Comparison of ENCODE assay signal across 9 mouse cellular contexts in the genomic region with DNA sequence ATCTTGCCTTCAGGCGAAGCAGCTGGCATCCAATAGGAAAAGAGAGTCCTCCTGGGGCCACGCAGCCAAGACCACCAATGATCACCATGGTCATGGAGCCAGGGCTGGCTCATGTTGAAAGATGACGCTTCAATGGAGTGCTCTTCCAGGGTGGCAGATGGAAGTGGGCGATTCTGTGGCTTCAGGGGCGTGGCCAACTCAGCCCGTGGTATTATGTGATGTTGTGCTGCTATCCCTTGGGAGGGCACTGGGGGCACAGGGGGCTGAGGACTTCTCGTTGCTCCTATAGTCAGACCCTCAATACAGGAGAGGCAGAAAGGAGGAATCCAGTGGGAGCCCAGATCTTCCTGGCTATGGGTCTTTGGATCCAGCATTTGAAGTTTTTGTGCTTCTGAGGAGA. TPM values are rescaled to one million over a fixed set of nuclear protein-coding genes. Genes with fewer than 3 reads are reported as not detected.
DNase-seq lines count a peak whose midpoint lies in the region; ATAC-seq and TF ChIP-seq lines count a peak whose summit lies in the region.
"Had no signal": no experiment of that assay in that cellular context is flagged by ENCODE, and none has a peak within 500 bp of the region (broad histone marks: within the 10 kb centered on the region; RNA-seq: fewer than 3 reads in every experiment).

No protein-coding gene starts in this region.

- TF ChIP-seq CTCF in intestine, postnatal 0 days (IDR thresholded peaks at IDR 0.05; ENCODE audit: low read depth) = 0 out of 2 replicates have a peak, but pooled peaks have one; percentile 8

- H3K4me1 ChIP-seq in intestine, postnatal 0 days (replicated peaks; ENCODE audit: control insufficient read depth, insufficient read depth, low read length) = peaks cover 7% of the 10 kb centered on the region
- 0 out of 2 replicates have a peak, but pooled peaks cover 6% of the 10 kb centered on the region for H3K4me1 ChIP-seq in stomach, embryonic 14.5 days (ENCODE audit: control insufficient read depth, insufficient read depth, low read length)
- H3K4me1 ChIP-seq in forebrain, embryonic 13.5 days = peaks cover 11% of the 10 kb centered on the region

- WGBS in intestine, postnatal 0 days = 81% methylated on average over 7 of the region's 7 CpGs
- WGBS in stomach, embryonic 14.5 days = 81% methylated on average over 7 of the region's 7 CpGs
- WGBS in forebrain, embryonic 13.5 days = 67% methylated on average over 7 of the region's 7 CpGs

- H3K4me3 ChIP-seq in intestine, postnatal 0 days (ENCODE audit: low read depth, low read length) = no peak overlapping the region
- no peak overlapping the region for H3K4me3 ChIP-seq in stomach, embryonic 14.5 days (ENCODE audit: low read depth, low read length)
- no peak overlapping the region for H3K4me3 ChIP-seq in forebrain, embryonic 13.5 days

- H3K4me2 ChIP-seq in intestine, postnatal 0 days (replicated peaks; ENCODE audit: low read depth) = 0 out of 2 replicates have a peak overlapping the region, but pooled peaks have one; percentile 87
- no peak overlapping the region for H3K4me2 ChIP-seq in stomach, embryonic 14.5 days (replicated peaks; ENCODE audit: low read depth, low read length)
- no peak overlapping the region for H3K4me2 ChIP-seq in forebrain, embryonic 13.5 days

- H3K27ac ChIP-seq in intestine, postnatal 0 days (ENCODE audit: low read depth, low read length) = peak overlapping the region; percentile 88
- H3K27ac ChIP-seq in stomach, embryonic 14.5 days (ENCODE audit: low read length) = peak overlapping the region; percentile 73
- no peak overlapping the region for H3K27ac ChIP-seq in forebrain, embryonic 13.5 days

- H3K9me3 ChIP-seq in intestine, postnatal 0 days (ENCODE audit: control insufficient read depth) = no peaks in the 10 kb centered on the region
- H3K9me3 ChIP-seq in stomach, embryonic 14.5 days (ENCODE audit: control insufficient read depth, low read depth, low read length) = no peaks in the 10 kb centered on the region
- no peaks in the 10 kb centered on the region for H3K9me3 ChIP-seq in forebrain, embryonic 13.5 days (replicated peaks)

- H3K36me3 ChIP-seq in intestine, postnatal 0 days (ENCODE audit: control insufficient read depth, insufficient read depth) = no peaks in the 10 kb centered on the region
- H3K36me3 ChIP-seq in stomach, embryonic 14.5 days (ENCODE audit: control insufficient read depth, insufficient read depth, low read length) = no peaks in the 10 kb centered on the region
- no peaks in the 10 kb centered on the region for H3K36me3 ChIP-seq in forebrain, embryonic 13.5 days (ENCODE audit: poor library complexity, severe bottlenecking)

- peak; percentile 30 for ATAC-seq in activated CD4-positive, CD25-positive, alpha-beta regulatory T cell, adult 4 months
- ATAC-seq in intestine, postnatal 0 days = no peak
- ATAC-seq in stomach, embryonic 14.5 days (ENCODE audit: insufficient number of reproducible peaks, insufficient read depth, low FRiP score, low read depth) = no peak
- no peak for ATAC-seq in forebrain, embryonic 13.5 days

- H3K27me3 ChIP-seq in intestine, postnatal 0 days (replicated peaks; ENCODE audit: control insufficient read depth, insufficient read depth, low read length) = no peaks in the 10 kb centered on the region
- H3K27me3 ChIP-seq in stomach, embryonic 14.5 days (ENCODE audit: control insufficient read depth, insufficient read depth, low read length) = no peaks in the 10 kb centered on the region
- H3K27me3 ChIP-seq in forebrain, embryonic 13.5 days = peaks cover 31% of the 10 kb centered on the region

- H3K9ac ChIP-seq in intestine, postnatal 0 days (ENCODE audit: low read depth, low read length) = peak overlapping the region; percentile 66; the same call in 1 of the 2 replicates
- no peak overlapping the region for H3K9ac ChIP-seq in stomach, embryonic 14.5 days (replicated peaks; ENCODE audit: low read depth, low read length)
- H3K9ac ChIP-seq in forebrain, embryonic 13.5 days = no peak overlapping the region

- peak; percentile 9 to 11 for DNase-seq in layer of hippocampus, postnatal 14 days (ENCODE audit: low spot score in 2 of 2)
- DNase-seq in layer of hippocampus, adult 9-10 months (ENCODE audit: low spot score) = no peak
- DNase-seq in urinary bladder, postnatal 4 days (ENCODE audit: low spot score in 2 of 2) = no peak
- no peak for DNase-seq in urinary bladder, postnatal 14 days (ENCODE audit: low spot score)
- DNase-seq: adrenal gland, postnatal 14 days had no signal

RNA-seq across cellular contexts. Expression of a gene that starts 18.1 kb away (rescaled TPM):
- total RNA-seq in layer of hippocampus, postnatal 14 days (2021) = under 1 TPM; 0.46 to 0.55 TPM
- polyA plus RNA-seq in activated CD4-positive, CD25-positive, alpha-beta regulatory T cell, adult 4 months (2017; shearing (Covaris generic)) = 100 to 1,000 TPM; 156 to 205 TPM
- polyA plus RNA-seq in intestine, postnatal 0 days (2015; fragmentation: Nextera tagmentation; extraction: Ambion mirVana) = 2.5 and 3.0 TPM in 2 replicates
- polyA plus RNA-seq in stomach, embryonic 14.5 days (2014; fragmentation: Nextera tagmentation; extraction: Ambion mirVana) = 2.6 and 4.3 TPM in 2 replicates
- polyA plus RNA-seq in forebrain, embryonic 13.5 days (2015; fragmentation: Nextera tagmentation; extraction: Ambion mirVana) = 0.38 and 0.53 TPM in 2 replicates

RNA-seq across cellular contexts. Expression of a gene that starts 41.8 kb away (rescaled TPM):
- total RNA-seq in layer of hippocampus, postnatal 14 days (2021) = 1 to 10 TPM; 2.9 to 3.2 TPM
- polyA plus RNA-seq in activated CD4-positive, CD25-positive, alpha-beta regulatory T cell, adult 4 months (2017; shearing (Covaris generic)) = under 1 TPM; 0.48 to 0.60 TPM
- 12.2 and 14.9 TPM in 2 replicates for polyA plus RNA-seq in intestine, postnatal 0 days (2015; fragmentation: Nextera tagmentation; extraction: Ambion mirVana)
- polyA plus RNA-seq in stomach, embryonic 14.5 days (2014; fragmentation: Nextera tagmentation; extraction: Ambion mirVana) = 0.77 and 1.2 TPM in 2 replicates
- polyA plus RNA-seq in forebrain, embryonic 13.5 days (2015; fragmentation: Nextera tagmentation; extraction: Ambion mirVana) = 2.2 and 2.6 TPM in 2 replicates

Comparison
In these comparisons a context has a peak if more than half of its experiments do, and no peak if none do; other contexts are left out.
1. DNase-seq: peak in layer of hippocampus, postnatal 14 days (2 of 2); none in layer of hippocampus, adult 9-10 months (single experiment), urinary bladder, postnatal 4 days (0 of 2) and urinary bladder, postnatal 14 days (single experiment).
2. RNA of a gene that starts 18.1 kb away (polyA plus RNA-seq): 156 to 205 TPM in activated CD4-positive, CD25-positive, alpha-beta regulatory T cell, adult 4 months; 2.6 to 4.3 TPM in stomach, embryonic 14.5 days, 2.5 to 3.0 TPM in intestine, postnatal 0 days and 0.38 to 0.53 TPM in forebrain, embryonic 13.5 days; every median in the first group is over 10 times any median in the second.